Mouse (Mus musculus) adrenal gland, adult 2 months (tissue): ENCODE data around the gene Sema5b. TPM values are rescaled to one million over a fixed set of nuclear protein-coding genes. Genes with fewer than 3 reads are reported as not detected.

Experiments
- DNase-seq: peaks from one replicate; pipeline ENCODE4 v3.0.0; 2021
- polyA plus RNA-seq: library from polyadenylated mRNA; depleted of rRNA; stranded (reverse); fragments of >200 nt; gene quantifications from 2 replicates; pipeline ENCODE4 v1.2.3, GENCODE M21; 2012; rRNA removed
- total RNA-seq, 2 experiments: library from RNA; stranded (reverse); gene quantifications; 2 replicates each; pipeline ENCODE4 v1.2.3; 2021

Sema5b gene
- total and polyA plus RNA-seq, 3 experiments: 1.5 to 48.9 (median 8.3) TPM

GRCm38 (mm10) chr16:35713606-35714005 is 172.7 kb downstream of the Sema5b start:
- DNase-seq: no peak

Other genes starting within 250 kb of the Sema5b start
- gene Sec22a, start 177.2 kb upstream of the Sema5b start, total RNA-seq: 10 to 100 TPM; 21.6 to 25.1 TPM
- 3.8 and 6.0 TPM in 2 replicates for gene Sec22a, start 177.2 kb upstream of the Sema5b start, polyA plus RNA-seq
- 10 to 100 TPM; 15.6 to 20.8 TPM for gene Pdia5, start 50.3 kb upstream of the Sema5b start, total RNA-seq
- 4.3 and 5.1 TPM in 2 replicates for gene Pdia5, start 50.3 kb upstream of the Sema5b start, polyA plus RNA-seq
- gene Dirc2, start 228.2 kb downstream of the Sema5b start, total RNA-seq: 10 to 100 TPM; 21.3 to 41.0 TPM
- gene Dirc2, start 228.2 kb downstream of the Sema5b start, polyA plus RNA-seq: 27.5 and 32.1 TPM in 2 replicates
- 1 to 10 TPM; 3.5 to 7.0 TPM for gene Hspbap1, start 229.2 kb downstream of the Sema5b start, total RNA-seq
- gene Hspbap1, start 229.2 kb downstream of the Sema5b start, polyA plus RNA-seq: 1.8 and 2.3 TPM in 2 replicates